Mouse (Mus musculus): Measurements from ENCODE around the gene Tiam1.

DNA sequence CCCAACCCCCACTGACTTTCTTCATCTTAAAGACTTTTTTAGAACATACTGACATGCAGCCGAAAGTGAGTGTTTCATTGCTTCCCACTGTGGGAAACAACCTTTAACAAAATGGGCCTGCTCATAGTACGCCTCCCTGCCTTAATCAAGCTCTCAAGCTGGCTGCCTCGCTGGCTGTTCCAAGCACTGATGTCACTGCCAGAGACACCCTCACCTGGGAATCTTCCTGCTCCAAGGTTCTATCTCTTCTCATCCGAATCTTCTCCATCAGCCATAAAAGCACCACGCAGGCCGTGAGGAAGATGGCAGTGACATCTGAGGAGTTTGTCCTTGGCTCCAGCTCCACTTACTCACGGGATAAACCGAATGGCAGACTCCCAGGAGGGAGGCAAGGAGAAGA is 220.3 kb downstream of the Tiam1 start:
- TF ChIP-seq POLR2A (IDR thresholded peaks at IDR 0.05; ENCODE audit: low read depth, low read length) (no peak), CTCF (IDR thresholded peaks at IDR 0.05; ENCODE audit: extremely low read depth, insufficient read length, insufficient replicate concordance, low read depth, low read length) (no peak)

All from small intestine, adult 2 months (tissue).